Mouse (Mus musculus): Measurements from ENCODE around the gene Basp1.

DNA sequence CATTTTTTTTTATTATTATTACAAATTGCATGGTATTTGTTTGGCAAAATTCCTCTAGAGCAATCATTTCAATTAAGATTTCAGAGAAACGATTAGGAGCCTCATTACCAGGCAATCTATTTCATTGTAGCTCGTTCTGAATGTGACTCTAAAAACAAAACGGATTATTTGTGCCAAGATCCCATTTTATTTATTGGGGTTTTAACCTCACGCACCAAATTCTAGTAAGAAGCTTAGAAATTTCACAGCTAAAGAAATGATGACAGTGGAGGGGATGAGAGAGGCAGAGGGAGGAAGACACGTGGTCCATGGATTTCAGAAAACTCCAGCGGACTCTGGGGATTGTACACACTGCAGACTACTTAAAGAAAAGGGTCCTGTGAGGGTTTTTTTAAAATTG, 33.6 kb upstream of the Basp1 start:
- TF ChIP-seq ZNF384 (IDR thresholded peaks at IDR 0.05; ENCODE audit: low read depth, low read length) (no peak), CTCF (conservative IDR thresholded peaks at IDR 0.05 in 1 of 2, IDR thresholded peaks at IDR 0.05 in 1 of 2; ENCODE audit: low read depth in 2 of 2, low read length in 2 of 2) (no peak), POLR2A (IDR thresholded peaks at IDR 0.05; ENCODE audit: low read depth, low read length) (no peak), TCF12 (IDR thresholded peaks at IDR 0.05; ENCODE audit: low read depth, low read length) (no peak), MXI1 (IDR thresholded peaks at IDR 0.05; ENCODE audit: low read depth, low read length) (no peak), POLR2AphosphoS2 (IDR thresholded peaks at IDR 0.05; ENCODE audit: low read depth, low read length) (no peak), CHD1 (IDR thresholded peaks at IDR 0.05; ENCODE audit: low read depth, low read length) (no peak), NELFE (IDR thresholded peaks at IDR 0.05; ENCODE audit: low read depth, low read length) (no peak), USF2 (conservative IDR thresholded peaks at IDR 0.05; ENCODE audit: low read depth, low read length) (no peak)

Measured in CH12.LX (cell line).